Mouse (Mus musculus) stomach, postnatal 0 days (tissue): ENCODE data around the gene Ypel5.

Experiments used
- CTCF ChIP-seq: IDR thresholded peaks from 2 replicates; pipeline ENCODE4 v1.5.1; 2016; ENCODE audit warnings: antibody characterized with exemption, low read depth, mild to moderate bottlenecking, moderate library complexity
- EP300 ChIP-seq: optimal IDR thresholded peaks from 2 replicates; pipeline ENCODE3; 2016; ENCODE audit warnings: antibody characterized with exemption

DNA sequence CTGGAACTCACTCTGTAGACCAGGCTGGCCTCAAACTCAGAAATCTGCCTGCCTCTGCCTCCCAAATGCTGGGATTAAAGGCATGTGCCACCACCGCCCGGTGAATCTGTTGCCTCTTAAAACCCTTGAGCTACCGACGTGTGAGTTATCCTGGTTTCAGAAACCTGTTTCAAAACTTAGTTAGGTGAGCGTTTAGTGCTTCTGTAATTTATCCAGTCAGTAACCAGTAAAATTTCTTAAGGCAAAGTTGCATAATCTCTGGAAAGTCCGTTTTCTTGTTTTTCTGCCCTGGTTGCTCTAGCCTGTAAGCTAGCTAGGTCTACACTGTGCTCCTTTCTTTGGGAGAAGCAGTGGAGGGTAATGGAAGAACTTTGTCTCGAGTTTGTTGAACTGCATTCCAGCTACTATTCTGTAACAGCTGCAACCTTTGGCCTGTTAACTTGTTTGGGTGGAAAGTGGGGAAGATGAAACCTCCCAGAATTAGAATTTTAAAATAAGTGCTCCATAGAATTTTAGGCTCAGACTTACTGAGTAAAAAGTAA lies 8.8 kb downstream of the Ypel5 start:
- TF ChIP-seq CTCF (no peak), EP300 (no peak)
